Mouse (Mus musculus): ENCODE measurements around the gene Prkn.

Prkn gene

DNA sequence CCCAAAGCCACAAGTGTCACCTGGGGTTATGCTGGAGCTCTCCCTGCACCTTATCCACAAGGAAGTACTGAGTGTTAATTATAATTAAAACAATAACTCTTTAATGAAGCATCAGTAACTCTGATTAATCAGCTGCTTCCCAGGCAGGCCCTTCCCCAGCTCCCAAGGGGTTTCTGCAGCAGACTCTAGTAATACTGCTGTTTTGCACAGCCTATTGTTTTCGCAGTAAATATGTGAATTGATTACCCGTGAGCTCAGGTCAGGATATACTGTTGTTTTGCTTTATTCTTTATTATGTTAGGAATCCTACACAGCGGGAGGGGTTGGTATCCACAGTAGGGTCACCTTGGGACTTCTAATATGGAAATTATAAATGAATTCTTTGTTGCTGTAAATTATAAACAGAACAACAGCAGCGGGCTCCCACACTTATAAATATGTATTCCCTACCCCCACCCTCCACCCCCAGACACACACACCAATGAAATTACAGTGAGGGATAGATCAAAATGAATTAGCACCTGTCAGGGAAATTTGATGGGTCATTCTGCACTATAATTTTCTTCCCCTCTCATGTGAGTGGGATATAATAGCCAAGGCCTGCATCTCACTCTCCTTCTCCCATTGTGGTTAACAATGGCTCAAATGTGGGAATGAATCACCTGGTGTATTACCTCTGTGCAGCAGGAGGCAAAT is 701.9 kb downstream of the Prkn start:
- no peak for DNase-seq

GRCm38 (mm10) chr17:11550562-11550961 is 710.4 kb downstream of the Prkn start:
- DNase-seq, result no peak

DNA sequence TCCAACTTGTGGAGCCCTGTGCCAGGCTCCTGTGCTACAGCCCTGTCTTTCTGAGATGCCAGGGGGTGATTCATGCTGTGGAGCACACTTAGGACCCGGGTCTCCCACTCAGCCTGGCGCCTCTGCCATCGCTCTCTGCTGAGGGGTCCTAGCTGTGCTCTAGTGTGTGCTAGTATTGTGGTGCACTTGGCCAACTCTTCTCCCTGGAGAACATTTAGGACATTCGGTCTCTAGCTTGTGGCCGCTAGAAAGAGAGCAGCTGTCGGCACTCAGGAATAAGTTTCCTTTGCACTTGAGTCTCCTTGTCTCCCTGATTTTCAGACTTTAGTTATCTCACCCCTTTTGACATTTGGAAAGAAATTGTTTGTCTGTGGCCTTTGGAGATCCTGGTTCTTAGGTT is 725.5 kb downstream of the Prkn start:
- no peak for DNase-seq

- no peak for DNase-seq
These were observed 730.2 kb downstream of the Prkn start for GRCm38 (mm10) chr17:11570392-11570791.

DNA sequence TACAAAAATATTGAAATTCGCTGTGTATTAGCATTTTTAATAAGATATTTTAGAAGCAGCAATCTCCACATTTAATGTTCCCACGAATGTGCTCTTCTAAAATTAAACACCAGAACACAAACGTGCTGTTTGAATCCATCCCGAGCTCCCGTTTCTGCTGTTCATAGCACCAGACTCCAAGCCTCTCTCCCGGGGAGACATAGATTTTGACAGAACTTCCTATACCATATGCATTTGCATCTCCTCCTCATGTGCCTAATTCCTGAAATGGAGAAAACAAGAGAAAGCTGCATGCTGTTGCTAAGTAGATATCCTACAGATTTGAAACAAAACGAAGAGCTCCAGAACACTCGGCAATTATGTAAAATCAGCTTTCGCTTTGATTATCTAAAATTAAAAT is 733.5 kb downstream of the Prkn start:
- no peak for DNase-seq

GRCm38 (mm10) chr17:11585491-11585890 is 745.3 kb downstream of the Prkn start:
- no peak for DNase-seq

- DNase-seq, result no peak
These were observed 767.7 kb downstream of the Prkn start for GRCm38 (mm10) chr17:11607931-11608330.

- DNase-seq, result peak in 1 of 2 experiments; percentile 8
These were observed 771.3 kb downstream of the Prkn start for GRCm38 (mm10) chr17:11611459-11611858.

- DNase-seq, result no peak
These were observed 772.8 kb downstream of the Prkn start for GRCm38 (mm10) chr17:11612801-11613531.

- no peak for DNase-seq
These were observed 777.4 kb downstream of the Prkn start for GRCm38 (mm10) chr17:11617552-11617951.

DNA sequence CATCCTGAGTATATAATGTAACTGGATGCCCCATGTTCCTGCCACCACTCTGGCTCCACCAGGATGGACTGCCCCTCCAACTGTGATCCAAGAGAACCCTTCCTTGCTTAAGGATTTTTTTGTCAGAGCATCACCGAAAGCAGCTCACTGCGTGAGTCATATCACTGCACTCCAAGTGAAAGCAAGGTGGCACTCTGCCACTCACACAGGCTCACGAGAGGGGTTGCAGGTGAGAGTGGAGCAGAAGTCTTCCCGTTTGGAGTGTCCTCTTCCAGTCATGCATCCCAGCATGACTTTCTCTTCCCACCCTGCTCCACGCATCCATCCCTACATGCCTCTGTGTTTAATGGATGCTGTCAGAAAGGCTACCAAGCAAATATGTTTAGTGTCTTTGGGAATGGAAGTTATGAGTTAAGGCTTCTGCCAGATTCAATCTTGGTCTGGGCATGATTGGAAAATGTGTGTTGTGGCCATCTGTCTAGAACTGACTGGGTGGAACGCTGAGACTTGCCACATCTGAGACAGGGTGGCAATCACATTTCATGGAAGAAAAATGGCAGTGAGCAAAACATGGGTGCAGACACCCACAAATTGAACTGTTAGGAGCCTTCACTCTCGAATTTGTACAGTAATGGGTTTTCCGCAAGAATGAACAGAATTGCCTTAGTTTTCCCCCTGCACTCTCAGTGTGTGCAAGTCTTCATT is 778.9 kb downstream of the Prkn start:
- DNase-seq, result no peak

DNA sequence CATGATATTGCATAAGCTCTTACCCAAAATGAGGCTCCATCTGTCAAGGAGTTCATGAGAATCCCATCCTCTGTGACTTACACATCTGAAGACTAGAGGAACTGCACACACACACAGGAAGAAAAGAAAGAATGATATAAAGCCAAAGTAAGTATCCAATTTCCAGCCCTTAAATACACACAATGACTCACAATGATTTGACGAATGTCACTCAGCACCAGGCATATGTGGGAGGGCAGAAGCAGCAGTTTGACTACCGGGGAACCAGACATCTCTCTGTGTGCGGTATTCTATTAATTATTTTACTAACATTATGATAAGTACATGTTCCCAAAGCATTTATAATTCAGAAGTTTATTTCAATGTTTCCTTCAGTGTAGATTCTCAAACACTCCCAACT is 780.6 kb downstream of the Prkn start:
- no peak for DNase-seq

DNA sequence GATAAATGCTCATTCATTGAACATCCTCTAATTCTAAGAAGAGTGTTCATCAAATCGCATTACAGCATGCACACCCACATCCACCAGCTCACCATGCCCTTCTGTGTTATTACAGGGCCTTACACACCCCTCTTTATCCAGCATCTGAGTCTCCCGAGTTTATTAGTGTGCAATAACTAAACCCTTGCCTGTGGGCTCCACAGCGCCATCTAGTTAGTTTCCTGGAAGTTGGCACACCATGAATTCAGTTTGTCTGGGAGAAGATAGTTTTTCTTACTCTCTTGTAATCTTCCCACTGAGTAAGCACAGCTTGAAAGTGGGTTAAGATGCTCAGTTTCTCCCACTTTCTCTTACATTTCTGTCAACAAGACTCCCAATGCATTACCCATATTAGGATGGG is 781.3 kb downstream of the Prkn start:
- DNase-seq, result no peak

DNA sequence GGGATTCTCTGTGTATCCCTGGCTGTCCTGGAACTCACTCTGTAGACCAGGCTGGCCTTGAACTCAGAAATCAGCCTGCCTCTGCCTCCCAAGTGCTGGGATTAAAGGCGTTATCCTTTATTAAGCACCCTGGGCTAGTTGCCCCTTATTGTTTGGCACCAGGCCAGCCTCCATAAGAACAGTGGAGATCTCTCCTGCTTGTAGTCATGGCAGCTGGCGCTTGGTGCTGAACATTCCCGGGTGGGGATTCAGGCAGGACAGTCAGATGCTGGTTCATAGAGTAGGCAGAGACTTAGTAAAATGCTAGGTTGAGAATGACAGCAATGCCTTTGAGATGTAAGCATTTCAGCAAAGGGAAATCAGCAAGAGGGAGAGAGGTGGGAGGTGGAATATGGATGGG is 786.1 kb downstream of the Prkn start:
- no peak for DNase-seq

- no peak for DNase-seq
These were observed 794.9 kb downstream of the Prkn start for GRCm38 (mm10) chr17:11635121-11635520.

- no peak for DNase-seq
These were observed 797.5 kb downstream of the Prkn start for GRCm38 (mm10) chr17:11637642-11638041.

- no peak for DNase-seq
These were observed 798.3 kb downstream of the Prkn start for GRCm38 (mm10) chr17:11638451-11638850.

DNA sequence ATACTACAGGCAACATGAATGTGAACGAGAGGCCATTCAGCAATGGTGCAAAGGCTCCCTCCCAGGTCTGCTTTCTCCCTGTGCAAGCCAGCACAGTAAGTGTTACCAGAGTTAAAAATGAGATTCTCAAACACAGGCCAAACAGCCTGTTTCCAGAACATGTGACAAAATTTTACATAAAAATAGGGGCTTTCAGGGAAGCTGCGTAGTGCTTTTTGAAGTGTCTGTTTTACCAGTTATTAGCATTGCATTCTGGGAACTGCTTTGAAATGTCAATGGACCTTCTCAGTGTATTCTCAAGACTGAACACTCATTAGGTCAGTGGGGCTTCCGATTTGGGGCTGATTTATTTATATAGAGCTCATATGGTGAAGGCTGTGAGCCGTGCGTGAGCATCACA is 799.6 kb downstream of the Prkn start:
- DNase-seq, result no peak

DNA sequence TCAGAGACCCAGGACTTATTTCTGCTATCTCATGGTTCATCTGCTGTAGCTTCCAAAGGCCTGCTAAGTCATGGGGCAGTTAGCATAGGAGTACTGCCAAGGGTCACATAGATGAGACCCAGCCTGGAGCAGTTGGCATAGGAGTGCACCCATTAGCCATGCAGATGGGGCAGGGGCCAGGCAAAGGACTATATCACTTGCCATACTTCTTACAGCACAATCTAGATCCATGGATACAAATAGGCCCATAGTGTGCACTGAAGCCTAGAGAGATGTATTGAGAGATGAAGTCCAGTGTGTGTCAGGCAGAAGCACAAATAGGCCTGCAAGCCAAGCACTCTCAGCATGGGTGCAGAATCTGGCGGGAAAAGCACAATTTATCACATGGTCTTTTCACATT is 802.1 kb downstream of the Prkn start:
- DNase-seq, result no peak

- no peak for DNase-seq
These were observed 803.8 kb downstream of the Prkn start for GRCm38 (mm10) chr17:11644016-11644415.

DNA sequence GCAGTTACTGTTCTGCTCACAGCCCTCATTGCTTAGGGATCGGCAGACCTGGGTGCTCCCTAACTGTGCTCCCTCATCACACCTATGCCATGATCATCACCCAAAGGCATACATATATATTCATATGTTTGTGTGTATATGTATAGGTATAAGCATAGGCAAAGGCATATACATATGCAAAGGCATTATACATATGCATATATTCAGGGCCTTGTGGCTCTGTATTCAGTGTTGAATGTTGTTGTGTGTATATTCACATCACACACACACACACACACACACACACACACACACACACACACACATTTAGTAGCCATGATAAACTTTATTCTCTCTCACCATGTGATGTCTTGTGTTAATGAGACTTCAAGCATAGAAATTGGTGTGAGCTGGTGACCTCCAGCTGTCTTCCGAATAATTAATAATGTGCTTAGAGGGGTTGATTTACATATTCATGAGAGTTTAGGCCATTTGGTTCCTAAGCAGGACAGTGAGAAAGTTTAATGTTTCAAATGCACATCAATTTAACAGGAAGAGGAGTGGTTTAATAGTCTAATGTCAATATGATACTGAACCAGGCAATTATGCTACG is 804.8 kb downstream of the Prkn start:
- no peak for DNase-seq

GRCm38 (mm10) chr17:11656397-11656796 is 816.2 kb downstream of the Prkn start:
- DNase-seq, result no peak

GRCm38 (mm10) chr17:11656878-11657277 is 816.7 kb downstream of the Prkn start:
- no peak for DNase-seq

- DNase-seq, result no peak
These were observed 821.7 kb downstream of the Prkn start for GRCm38 (mm10) chr17:11661898-11662297.
